Mouse (Mus musculus): ENCODE measurements around the gene Mto1.
A peak's percentile ranks its signal among the peaks of the same experiment; 100 is the strongest.

Mto1 gene

GRCm38 (mm10) chr9:78447973-78448873 lies at the start of gene Mto1, which contains the start of gene Gm17324:
Gene Mto1, plus strand, starts transcription at chr9:78448208.
Gene Gm17324, minus strand, starts transcription at chr9:78448786.
- peak; percentile 83 for DNase-seq

- DNase-seq, result no peak
These were observed 47.4 kb upstream of the Mto1 start for GRCm38 (mm10) chr9:78400570-78400969.

GRCm38 (mm10) chr9:78401596-78401995 lies 46.4 kb upstream of the Mto1 start:
- DNase-seq, result no peak

GRCm38 (mm10) chr9:78427362-78427781 lies 20.6 kb upstream of the Mto1 start:
- DNase-seq, result no peak

- no peak for DNase-seq
These were observed 19.8 kb upstream of the Mto1 start for GRCm38 (mm10) chr9:78428185-78428584.

- DNase-seq, result no peak
These were observed 19.1 kb upstream of the Mto1 start for GRCm38 (mm10) chr9:78428870-78429432.

GRCm38 (mm10) chr9:78429551-78429950 lies 18.5 kb upstream of the Mto1 start:
- DNase-seq, result no peak

- no peak for DNase-seq
These were observed 17.5 kb upstream of the Mto1 start for GRCm38 (mm10) chr9:78430486-78430885.

GRCm38 (mm10) chr9:78432471-78432870 lies 15.5 kb upstream of the Mto1 start:
- no peak for DNase-seq

- DNase-seq, result no peak
These were observed 8.6 kb upstream of the Mto1 start for GRCm38 (mm10) chr9:78439426-78439825.

- DNase-seq, result no peak
These were observed 5.8 kb upstream of the Mto1 start for GRCm38 (mm10) chr9:78442237-78442578.

GRCm38 (mm10) chr9:78442579-78443392 lies 5.2 kb upstream of the Mto1 start, which contains the start of gene Cgas:
Gene Cgas, minus strand, starts transcription at chr9:78443237.
- DNase-seq, result no peak

- no peak for DNase-seq
These were observed 419 bp upstream of the Mto1 start for GRCm38 (mm10) chr9:78447606-78447972.

GRCm38 (mm10) chr9:78450404-78450803 lies 2.4 kb downstream of the Mto1 start:
- DNase-seq, result no peak

- no peak for DNase-seq
These were observed 3.4 kb downstream of the Mto1 start for GRCm38 (mm10) chr9:78451382-78451781.

- no peak for DNase-seq
These were observed 9.0 kb downstream of the Mto1 start for GRCm38 (mm10) chr9:78457026-78457425.

- no peak for DNase-seq
These were observed 15.3 kb downstream of the Mto1 start for GRCm38 (mm10) chr9:78463337-78463736.

GRCm38 (mm10) chr9:78465725-78466124 lies 17.7 kb downstream of the Mto1 start:
- no peak for DNase-seq

- DNase-seq, result no peak
These were observed 25.6 kb downstream of the Mto1 start for GRCm38 (mm10) chr9:78473588-78473987.

GRCm38 (mm10) chr9:78474270-78474669 lies 26.3 kb downstream of the Mto1 start:
- DNase-seq, result no peak

GRCm38 (mm10) chr9:78474771-78475382 lies 26.9 kb downstream of the Mto1 start:
- DNase-seq, result no peak

GRCm38 (mm10) chr9:78475383-78475780 lies 27.4 kb downstream of the Mto1 start:
- DNase-seq, result no peak

- no peak for DNase-seq
These were observed 27.9 kb downstream of the Mto1 start for GRCm38 (mm10) chr9:78475873-78476272.
